Mouse (Mus musculus): ENCODE measurements around the gene Rnd3.

The Rnd3 gene

DNA sequence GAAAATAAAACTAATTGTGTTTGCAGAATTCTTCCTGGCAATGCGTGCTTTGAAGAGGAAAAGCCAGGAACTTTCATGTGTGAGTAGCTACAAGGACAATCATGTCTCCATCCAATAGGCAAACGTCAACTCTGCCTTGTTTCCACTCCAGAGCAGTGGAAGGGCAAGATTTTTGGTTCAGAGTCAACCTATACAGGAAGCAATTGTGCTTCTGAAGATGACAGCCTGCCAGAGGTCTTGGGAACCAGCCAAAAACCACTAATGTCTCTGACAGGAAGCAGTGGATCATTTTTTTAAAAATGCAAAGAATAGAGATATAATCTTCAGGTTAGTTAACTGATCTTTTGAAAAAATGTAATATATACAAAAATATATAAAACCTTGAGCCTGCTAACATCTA is 38.6 kb downstream of the Rnd3 start:
- no peak for DNase-seq

DNA sequence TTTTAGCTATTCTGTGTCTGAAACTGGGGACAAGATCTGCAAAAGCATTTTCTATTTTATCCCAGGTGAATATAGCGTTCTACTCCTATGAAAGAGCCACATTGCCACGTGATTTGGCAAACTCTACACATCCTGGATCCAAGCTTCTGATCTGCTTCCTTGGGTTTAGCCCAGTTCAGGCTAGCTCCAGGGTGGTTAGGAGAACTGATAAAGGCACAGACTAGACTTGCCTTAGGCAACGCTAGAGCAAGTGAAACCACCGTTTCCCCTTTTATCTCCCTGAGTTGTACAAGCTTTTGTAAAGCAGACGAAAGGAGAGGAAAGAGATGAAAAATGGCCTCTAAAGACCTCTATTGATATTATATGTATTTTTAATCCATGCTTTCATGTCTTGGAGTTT is 40.3 kb downstream of the Rnd3 start:
- DNase-seq: no peak

DNA sequence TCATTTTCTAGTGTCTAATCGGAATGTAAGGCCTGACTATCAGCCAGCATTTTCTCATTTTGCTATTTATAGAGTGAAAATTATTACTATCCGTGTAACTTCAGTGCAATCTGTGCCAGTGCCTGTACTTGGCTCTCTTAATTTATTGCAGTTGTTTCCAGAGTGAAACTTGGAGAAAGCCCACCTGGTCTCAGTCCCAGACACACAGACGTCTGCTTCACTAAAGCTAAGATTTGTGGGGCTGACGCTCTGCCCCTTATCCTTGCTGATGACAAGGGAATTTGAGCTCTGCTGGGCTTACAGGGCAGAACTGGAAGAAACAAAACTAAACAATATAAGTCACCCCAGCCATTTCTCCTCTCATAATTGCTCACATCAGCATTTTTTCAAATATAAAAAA is 47.7 kb downstream of the Rnd3 start:
- DNase-seq: no peak

DNA sequence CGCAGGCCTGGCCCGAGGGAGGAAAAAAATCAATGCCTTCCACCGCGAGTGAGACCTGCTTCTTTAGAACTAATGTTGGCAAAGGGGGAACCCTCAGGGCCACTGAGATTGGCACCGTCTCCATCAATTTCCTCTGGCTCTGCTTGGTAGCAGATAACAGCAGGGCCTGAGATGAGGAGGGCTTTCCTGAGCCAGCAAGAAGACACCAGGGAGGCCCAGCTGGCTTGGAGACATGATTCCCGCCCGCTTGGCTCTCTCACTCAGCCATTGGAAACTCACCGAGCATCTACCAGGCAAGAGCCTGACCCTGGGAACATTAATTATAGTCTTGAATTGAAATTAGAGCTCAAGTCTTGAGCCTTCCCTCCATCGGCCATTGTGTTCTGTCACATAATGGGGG is 48.9 kb downstream of the Rnd3 start:
- DNase-seq: no peak

DNA sequence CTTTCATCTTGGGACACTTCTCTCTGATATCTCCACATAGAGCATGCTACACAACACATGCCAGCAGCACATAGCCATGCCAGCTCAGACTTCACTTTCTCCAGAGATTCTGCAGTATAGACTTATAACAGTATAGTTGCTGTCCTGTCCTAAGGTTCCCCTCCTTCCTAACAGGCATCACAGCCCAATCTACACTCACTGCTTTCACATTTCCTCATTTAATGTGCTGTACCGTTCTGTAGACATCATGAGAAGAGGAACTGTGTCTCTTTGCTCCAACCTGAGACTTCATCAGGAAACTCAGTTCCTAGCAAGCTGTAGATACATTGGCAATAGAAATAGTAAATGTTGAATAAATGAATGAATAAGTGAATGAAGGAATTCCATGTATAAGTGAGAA is 49.7 kb downstream of the Rnd3 start:
- no peak for DNase-seq

DNA sequence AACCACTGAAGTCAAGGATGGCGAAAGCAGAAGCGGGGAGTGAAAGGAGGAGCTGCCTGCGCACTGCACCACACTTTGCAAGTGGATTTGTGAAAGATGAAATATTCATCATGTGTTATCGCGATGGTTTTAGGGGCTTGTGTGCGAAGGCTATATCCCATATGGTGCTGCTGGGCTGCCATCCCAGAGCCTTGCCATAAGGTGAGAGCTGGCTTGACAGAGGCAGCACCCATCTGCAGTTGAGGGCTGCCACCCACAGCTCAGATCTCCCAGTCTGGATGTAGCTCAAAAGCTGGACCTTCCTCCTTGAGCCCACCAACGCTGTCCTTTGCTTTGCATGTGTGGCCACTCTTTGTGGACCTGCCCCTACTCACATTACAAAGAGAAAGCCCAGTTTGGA is 58.2 kb downstream of the Rnd3 start:
- DNase-seq: no peak

DNA sequence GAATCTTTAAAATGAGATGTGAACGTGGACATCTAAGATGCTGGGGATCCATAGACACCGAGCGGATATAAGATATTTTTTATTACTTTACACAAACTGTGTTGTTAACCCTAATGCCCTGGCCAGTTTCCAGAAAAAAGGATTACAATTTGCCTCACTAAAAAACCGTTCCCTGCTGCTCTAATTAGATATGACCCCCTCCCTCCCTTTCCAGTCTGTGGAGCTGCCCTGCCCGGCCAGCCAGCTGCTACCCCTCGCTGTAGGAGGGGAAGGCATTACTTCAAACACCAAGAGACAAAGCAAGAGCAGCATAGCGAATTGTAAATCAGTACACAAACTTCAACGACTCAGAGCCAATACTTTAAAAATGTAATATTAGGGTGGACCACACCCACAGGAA is 58.9 kb downstream of the Rnd3 start:
- no peak for DNase-seq

DNA sequence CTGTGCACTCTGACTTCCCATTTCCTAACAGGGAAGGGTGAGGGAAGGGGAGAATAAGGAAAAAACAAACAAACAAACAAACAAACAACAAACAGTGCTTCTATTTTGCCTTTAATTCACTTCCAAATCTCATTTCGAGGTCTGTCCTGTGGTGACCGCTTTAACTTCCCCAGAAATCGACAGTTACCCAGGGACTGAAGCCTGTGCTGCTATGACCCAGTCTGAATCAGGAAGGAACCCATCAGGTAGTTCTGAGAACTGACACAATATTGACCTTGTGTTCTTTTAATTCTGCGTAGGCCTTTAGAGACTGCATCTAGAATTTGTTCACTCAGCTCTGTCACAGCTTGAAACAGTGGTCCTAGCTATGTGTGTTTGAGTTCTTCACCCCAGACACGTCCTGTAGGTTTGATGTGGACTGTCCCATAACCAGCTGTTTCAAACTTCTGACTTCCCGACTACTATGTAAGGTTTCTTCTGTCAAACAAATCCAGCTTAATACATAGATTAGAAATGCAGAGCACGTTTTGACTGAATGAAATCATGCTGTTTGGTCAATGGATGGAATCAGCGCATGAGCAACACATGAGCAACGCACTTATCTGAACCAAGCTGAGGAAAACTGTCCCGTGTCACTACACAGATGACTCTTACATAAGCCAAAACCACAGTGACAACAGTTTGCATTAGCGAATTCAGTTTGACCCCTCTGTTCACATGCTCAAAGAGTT is 59.9 kb downstream of the Rnd3 start:
- DNase-seq: no peak

DNA sequence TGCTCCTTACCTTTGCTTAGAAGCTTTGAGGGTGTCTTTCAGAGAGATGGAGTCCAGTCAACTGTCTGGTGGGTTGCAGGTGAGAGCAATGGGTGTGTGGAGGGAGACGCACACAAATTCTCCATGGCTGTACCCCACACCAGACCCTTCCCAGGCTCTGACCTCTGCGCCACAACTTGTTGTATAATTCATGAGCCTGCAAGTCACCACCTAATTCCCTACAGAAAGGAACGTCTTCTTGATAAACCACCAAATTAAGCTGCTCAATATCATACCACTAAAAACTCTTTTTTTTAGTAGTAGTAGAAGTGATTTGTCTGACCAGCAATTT is 60.8 kb downstream of the Rnd3 start:
- no peak for DNase-seq

DNA sequence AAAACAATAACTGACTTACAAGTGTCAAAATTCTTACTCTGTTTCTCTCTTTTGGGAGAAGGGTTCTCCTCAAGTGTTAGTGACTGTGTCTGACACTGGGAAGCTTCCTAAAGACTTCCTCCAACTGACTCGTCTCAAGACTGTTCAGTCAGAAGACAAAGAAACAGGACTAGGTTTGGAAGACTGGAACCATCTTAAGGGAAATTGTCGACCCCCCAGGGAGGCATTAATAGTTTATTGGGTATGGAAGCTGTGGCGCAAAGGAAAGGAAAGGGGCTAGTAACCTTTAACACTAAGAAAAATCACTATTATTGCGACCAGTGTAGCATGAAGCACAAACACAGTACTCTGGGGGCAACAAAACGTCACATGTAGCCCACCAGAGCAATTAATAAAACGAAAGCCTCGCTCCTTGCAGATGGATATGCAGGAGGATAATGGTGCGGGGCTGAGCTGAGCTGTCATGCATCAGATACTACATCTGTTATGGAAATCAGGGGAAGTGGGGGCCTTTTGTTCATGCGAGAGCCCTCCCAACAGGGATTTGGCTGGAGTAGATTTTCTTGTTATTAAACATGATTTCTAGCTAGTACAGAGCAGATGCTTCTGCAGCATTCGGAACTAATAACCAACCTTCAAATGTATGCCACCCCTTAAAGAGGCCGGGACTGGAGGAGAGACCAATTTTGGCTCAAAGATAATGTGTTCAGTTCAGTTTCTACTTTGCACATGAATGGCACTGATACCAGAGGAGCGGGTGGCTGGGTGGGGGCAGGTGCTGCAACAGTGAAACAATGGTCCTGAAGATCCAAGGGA is 61.4 kb downstream of the Rnd3 start:
- no peak for DNase-seq

DNA sequence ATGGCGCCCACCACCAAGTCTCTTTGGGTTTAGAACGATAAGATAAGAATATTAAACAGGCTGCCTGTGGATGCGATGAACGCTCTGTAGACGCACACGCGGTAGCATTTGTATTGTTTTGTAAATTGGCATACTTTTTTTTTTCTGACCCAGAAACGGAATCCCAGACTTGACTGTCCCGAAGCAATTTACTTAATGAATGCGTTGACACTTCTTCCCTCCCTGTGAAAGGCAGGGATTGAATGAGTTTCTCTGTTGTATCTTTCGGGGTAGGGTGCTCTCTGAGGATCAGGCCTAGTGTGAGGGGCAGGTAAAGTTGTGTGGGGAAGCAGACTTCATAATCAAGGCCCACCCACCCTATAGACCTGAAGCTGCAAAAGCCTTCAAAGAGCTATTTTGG is 63.8 kb downstream of the Rnd3 start:
- DNase-seq: no peak

DNA sequence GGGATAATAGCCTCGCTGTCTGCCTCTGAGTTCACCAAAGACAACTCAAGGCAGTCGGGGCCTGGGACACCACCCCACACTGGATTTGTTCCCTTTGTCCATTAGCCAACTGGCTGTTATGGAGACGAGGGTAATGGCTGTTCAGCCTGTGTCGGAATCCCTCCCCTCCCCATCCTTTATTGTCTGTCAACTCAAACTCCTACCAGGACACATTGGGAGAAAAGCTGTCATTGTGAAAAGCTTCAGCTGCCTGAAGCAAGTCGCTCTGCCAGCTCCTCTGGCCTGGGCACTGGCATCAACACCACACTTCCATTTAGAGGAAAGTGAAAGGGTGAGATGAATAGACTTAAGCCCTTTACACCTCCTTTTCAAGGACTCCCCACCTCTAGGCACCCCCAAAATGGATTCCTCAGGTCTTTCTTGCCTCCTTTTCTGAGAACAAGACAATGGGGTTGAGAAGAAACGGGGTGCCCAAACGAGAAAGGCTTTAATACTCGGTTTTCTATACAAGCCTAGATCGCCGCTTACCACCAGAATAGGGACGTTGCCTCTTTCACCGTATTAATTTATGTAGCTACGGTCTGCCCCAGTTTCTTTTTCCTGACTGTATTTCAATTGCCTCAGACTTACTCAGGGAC is 66.1 kb downstream of the Rnd3 start:
- DNase-seq: no peak
